Mouse (Mus musculus): ENCODE measurements around the gene Tpcn2. TPM values are rescaled to one million over a fixed set of nuclear protein-coding genes. Genes with fewer than 3 reads are reported as not detected.

The Tpcn2 gene
- total RNA-seq, 2 experiments from 2014 or later = 3.7 to 4.7 TPM

DNA sequence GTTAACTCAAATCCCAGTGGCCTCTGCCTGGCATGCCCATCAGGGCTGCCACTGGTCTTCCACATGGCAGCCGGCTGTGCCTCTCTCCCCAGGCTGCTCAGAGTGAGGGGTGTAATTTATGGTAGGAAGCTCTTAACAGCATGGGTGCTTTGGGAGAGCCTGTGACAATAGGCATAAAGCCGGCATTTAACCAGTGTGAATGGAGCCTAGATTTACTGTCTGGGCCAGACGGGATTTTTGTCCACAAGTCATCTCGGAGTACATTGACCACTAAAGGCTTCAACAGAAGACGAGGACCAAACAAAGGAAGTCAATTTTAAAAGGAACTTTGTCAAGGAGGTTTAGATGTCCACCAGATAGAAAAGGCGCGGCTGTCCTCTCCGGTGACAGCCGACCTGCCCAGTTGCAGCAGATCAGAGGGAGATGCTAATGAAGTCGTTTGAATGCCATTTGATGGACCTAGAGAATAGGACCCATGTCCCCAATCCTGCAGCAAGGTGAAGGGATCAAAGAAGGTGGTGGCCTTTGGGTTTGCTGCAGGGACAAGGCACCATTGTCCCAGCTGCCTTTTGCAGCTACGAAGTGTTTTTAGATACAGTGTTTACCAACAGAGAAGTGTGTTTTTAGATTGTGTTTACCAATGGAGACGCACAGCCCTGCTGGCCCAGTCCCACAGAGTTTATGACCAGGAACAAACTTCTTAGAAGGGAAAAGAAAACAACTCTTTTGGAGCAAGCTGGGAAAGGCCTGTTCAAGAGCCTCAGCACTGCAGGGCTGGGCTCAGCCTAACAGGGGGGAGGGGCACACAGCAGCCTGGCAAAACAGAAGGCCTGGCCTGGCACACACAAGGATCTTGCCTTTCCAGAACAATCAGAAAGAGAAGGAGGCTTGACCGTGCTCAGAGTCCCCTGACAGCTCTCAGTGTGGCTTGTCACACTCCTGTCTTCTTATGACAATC lies 124.2 kb downstream of the Tpcn2 start:
- ATAC-seq (replicated peaks; ENCODE audit: poor library complexity) = no peak

DNA sequence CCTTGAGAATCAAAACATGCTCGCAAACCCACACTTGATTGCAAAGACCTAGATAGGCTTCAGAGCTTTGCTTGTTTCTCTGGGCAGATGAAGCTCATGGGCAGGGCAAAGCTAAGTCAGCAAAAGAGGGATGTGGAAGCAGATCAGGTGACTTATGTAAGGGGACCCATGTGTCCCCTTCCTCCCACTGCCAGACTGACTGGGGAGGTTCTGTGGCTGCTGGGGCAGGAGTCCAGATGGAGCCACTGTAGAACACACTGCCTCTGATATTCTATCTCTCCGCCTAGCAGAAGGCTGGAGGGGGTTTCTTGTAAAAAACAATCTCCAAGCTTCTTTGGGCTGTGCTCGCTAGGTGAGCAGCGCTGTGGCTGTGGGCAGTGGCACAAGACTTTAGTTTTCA lies 128.1 kb downstream of the Tpcn2 start:
- no peak for ATAC-seq (replicated peaks; ENCODE audit: poor library complexity)

- no peak for ATAC-seq (replicated peaks; ENCODE audit: poor library complexity)
These were observed 129.7 kb downstream of the Tpcn2 start for GRCm38 (mm10) chr7:145154066-145154465.

DNA sequence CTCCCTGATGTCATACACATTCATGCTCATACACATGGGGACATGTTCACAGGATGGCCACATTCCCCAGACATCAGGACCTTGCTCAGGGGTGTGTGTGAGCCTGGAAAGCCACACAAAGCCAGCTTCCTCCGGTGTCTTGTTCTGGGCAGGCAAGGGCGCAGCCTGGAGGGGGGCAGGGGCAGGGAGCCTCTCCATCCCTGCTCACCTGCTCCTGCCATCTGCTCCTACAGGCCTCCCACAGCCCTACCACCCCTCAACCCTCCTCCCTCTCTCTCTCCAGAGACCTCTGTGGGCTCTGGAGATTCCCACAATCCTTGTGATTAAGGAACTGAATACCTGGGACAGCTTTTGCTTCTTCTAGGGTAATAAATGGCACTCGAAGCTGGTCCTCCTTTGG lies 132.0 kb downstream of the Tpcn2 start:
- no peak for ATAC-seq (replicated peaks; ENCODE audit: poor library complexity)

DNA sequence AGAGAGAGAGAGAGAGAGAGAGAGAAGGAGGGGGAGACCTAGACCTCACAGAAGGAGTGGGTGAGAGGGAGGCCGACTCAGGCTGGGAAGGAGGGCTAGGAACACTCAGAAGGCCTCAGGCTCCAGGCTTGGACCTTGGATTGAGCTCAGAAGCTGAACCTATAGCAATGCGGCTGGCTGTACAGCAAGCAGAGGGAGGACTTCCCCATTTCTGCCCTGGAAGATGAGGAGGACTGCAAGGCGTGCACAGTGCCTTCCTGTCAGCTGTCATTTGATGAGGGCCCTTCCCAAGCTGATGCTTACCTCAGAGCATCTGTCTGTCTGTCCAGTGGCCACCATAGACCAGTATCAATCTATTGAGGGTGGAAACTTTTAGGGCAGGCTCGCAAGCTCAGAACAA lies 134.9 kb downstream of the Tpcn2 start:
- ATAC-seq (replicated peaks; ENCODE audit: poor library complexity) = peak; percentile 76

GRCm38 (mm10) chr7:145147973-145148698 lies 135.7 kb downstream of the Tpcn2 start:
- ATAC-seq (replicated peaks; ENCODE audit: poor library complexity) = no peak

GRCm38 (mm10) chr7:145146252-145146930 lies 137.4 kb downstream of the Tpcn2 start:
- ATAC-seq (replicated peaks; ENCODE audit: poor library complexity) = no peak

DNA sequence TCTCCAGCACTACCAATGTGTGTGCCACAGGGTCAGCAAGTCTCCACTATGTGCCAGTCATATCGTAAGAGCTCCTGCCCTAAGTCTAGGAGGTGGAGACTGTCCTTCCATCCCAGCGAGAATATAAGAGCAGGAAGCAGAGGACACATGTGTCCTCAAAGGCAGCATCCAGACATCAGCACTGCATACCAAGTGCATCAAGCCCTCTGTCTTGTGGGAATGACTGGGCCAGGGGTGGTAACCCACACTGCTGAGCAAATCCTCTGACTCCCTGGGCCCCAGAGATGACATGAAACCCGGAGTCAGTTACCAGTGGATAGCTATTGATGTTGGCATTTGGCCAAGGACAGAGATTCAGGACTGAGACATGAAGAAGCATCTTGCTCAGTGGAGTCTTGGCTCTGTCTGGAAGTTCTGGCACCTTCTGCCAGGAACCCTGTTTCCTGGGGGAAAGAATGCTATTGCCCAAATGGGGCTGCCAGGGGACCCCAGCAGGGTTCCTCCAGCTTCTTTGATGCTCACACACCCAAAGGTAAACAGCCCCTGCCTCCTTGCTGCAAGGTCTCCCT lies 140.2 kb downstream of the Tpcn2 start:
- no peak for ATAC-seq (replicated peaks; ENCODE audit: poor library complexity)

- no peak for ATAC-seq (replicated peaks; ENCODE audit: poor library complexity)
These were observed 143.2 kb downstream of the Tpcn2 start for GRCm38 (mm10) chr7:145140656-145141055.

DNA sequence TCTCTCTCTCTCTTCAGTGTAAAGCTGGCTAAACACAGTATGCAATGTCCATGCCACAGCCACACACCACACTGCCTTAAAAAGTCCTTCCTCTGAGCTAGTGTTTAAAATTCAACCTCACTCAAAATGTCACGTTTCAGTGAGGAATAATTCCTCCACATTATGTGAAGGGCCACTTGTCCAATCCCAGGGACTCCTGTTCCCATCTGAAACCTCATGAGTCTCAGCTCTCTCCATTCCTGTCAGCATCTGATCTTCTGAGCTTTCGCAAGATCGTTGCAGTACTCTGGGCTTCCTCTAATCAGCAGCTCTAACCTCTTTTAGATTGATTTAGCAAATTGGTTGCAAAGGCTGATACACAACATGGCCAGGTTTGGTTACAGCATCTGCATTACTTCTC lies 144.2 kb downstream of the Tpcn2 start:
- no peak for ATAC-seq (replicated peaks; ENCODE audit: poor library complexity)

GRCm38 (mm10) chr7:145139100-145139499 lies 144.7 kb downstream of the Tpcn2 start:
- ATAC-seq (replicated peaks; ENCODE audit: poor library complexity) = no peak

- no peak for ATAC-seq (replicated peaks; ENCODE audit: poor library complexity)
These were observed 145.9 kb downstream of the Tpcn2 start for GRCm38 (mm10) chr7:145137871-145138270.

GRCm38 (mm10) chr7:145136831-145137230 lies 147.0 kb downstream of the Tpcn2 start:
- ATAC-seq (replicated peaks; ENCODE audit: poor library complexity) = no peak

Other genes starting within 250 kb of the Tpcn2 start
- not detected in 2 replicates for gene 1810010D01Rik, start 75.9 kb downstream of the Tpcn2 start, total RNA-seq (2015)
- not detected in 2 replicates for gene 1810010D01Rik, start 75.9 kb downstream of the Tpcn2 start, total RNA-seq (2017)
- not detected in 2 replicates for gene Mrgprf, start 16.8 kb upstream of the Tpcn2 start, total RNA-seq (2015)
- not detected in 2 replicates for gene Mrgprf, start 16.8 kb upstream of the Tpcn2 start, total RNA-seq (2017)
- not detected in 2 replicates for gene Mrgprd, start 30.8 kb upstream of the Tpcn2 start, total RNA-seq (2015)
- gene Mrgprd, start 30.8 kb upstream of the Tpcn2 start, total RNA-seq (2017) = not detected in 2 replicates